Mouse (Mus musculus) heart, postnatal 0 days (tissue): Measurements from ENCODE around the gene Ier5l.

Experiments used
- CTCF ChIP-seq: IDR thresholded peaks from 2 replicates; pipeline ENCODE4 v1.5.1; 2016; ENCODE audit warnings: antibody characterized with exemption, control low read depth, low read depth
- EP300 ChIP-seq: IDR thresholded peaks from 2 replicates; pipeline ENCODE4 v1.6.1; 2016; ENCODE audit warnings: antibody characterized with exemption, low read depth

- TF ChIP-seq CTCF: no peak
- no peak for TF ChIP-seq EP300
Observed at GRCm38 (mm10) chr2:30471795-30472720, 2.0 kb downstream of the Ier5l start.
